Mouse (Mus musculus) G1E (cell line): ENCODE data around the gene Spata5.

Experiments used
- CTCF ChIP-seq: IDR thresholded peaks from 2 replicates; pipeline ENCODE4 v1.5.1; 2012; ENCODE audit warnings: low read depth, low read length, inconsistent platforms, mixed read lengths
- GATA1 ChIP-seq: IDR thresholded peaks from 2 replicates; pipeline ENCODE4 v1.6.1; 2012; ENCODE audit warnings: borderline replicate concordance, low read length, inconsistent platforms, mixed read lengths
- GATA2 ChIP-seq: IDR thresholded peaks from 2 replicates; pipeline ENCODE4 v1.6.1; 2012; ENCODE audit warnings: low read depth, low read length, inconsistent platforms, borderline replicate concordance
- POLR2AphosphoS5 ChIP-seq: IDR thresholded peaks from 2 replicates; pipeline ENCODE4 v1.6.1; 2012; ENCODE audit warnings: low read depth, low read length, inconsistent platforms; ENCODE audit not compliant: insufficient replicate concordance
- TAL1 ChIP-seq: conservative IDR thresholded peaks from 2 replicates; pipeline ENCODE4 v1.6.1; 2012; ENCODE audit warnings: low read depth, low read length, inconsistent platforms, mixed read lengths

DNA sequence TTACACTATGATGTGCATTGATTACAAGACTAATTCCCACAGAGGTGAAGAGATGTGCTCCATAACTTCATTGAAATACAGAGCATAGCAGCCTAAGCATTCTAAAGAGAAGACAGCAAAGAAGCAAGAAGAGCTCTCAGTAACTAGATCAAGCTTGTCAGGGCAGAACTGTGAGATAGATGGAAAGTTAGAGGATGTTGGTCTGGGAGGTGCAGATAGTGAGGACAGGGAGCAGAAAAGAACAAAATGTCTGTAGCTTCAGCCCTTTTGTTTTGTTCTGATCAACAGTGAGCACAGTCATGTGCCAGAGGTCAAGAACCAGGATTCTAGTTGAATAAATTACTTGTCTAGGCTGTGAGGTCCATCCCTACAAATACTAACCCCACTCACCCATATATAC, 68.5 kb downstream of the Spata5 start:
- TF ChIP-seq GATA1 (no peak), CTCF (no peak), POLR2AphosphoS5 (no peak), TAL1 (no peak), GATA2 (no peak)
